Mouse (Mus musculus): Measurements from ENCODE around the gene Myl6. TPM values are rescaled to one million over a fixed set of nuclear protein-coding genes. Genes with fewer than 3 reads are reported as not detected.
A peak's percentile ranks its signal among the peaks of the same experiment; 100 is the strongest.

Myl6 gene
- polyA plus RNA-seq, 1 experiment from 2014 or later, result 921 TPM

DNA sequence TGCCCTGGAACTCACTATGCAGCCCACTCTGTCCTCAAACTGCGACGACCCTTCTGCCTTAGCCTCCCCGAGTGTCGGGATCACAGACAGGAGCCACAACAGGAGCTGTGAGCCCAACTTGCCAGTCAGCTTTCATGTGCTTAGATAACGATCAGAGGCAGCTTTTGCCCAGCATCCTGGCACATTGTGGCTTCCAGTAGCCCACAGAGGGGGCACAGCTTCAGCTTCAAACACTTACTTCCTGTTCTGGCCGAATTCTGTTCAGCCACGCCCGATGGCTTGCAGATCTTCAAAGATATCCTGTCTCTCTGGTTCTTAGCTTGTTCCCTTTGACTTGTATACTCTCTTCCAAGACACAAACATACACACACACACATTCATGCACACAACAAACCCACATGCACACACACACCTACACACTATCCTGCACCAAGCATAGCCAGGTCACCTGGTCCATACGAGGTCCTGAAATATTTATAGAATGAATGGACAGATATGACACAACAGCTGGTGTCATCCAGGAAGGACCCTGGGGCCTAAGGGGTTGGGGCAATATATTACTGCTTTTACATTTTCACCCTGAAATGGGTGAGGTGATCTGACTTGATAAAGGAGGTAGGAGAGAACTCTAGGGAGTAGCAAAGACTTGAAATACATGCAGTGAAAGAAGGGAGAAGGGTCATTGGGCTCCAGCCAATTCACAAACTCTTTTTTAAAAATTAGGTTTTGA is 10.9 kb upstream of the Myl6 start:
- H3K9ac ChIP-seq (ENCODE audit: low read depth, low read length), result no peak overlapping the region
- H3K27ac ChIP-seq (ENCODE audit: low read depth, low read length), result no peak overlapping the region
- H3K4me3 ChIP-seq (ENCODE audit: low read length), result no peak overlapping the region

DNA sequence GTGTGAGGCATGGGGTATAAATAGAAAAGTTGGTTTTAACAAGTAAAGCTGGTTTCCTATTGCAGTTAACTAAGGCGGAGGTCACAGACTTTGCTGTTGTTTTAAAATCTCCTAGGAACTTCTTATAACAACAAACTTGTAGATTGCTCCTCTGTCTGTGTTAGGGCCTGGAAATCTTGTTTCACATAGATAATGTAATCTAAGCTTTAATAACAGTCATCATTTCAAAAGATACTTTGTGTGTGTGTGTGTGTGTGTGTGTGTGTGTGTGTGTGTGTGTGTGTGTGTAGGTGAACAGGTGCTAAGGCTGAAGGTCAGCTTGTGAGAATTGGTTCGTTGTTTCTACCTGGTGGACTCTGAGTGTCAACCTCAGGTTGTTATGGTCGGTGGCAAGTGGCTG is 10.1 kb upstream of the Myl6 start:
- Histone ChIP-seq H3K36me3 (ENCODE audit: control insufficient read depth, insufficient read depth, low read length) (no peaks in the 10 kb centered on the region), H3K27ac (ENCODE audit: low read depth, low read length) (no peak overlapping the region), H3K9ac (ENCODE audit: low read depth, low read length) (no peak overlapping the region), H3K27me3 (ENCODE audit: control insufficient read depth, insufficient read depth, low read length) (no peaks in the 10 kb centered on the region), H3K4me2 (replicated peaks; ENCODE audit: low read depth, low read length) (no peak overlapping the region), H3K9me3 (ENCODE audit: control insufficient read depth, low read length) (no peaks in the 10 kb centered on the region), H3K4me3 (ENCODE audit: low read length) (no peak overlapping the region), H3K4me1 (ENCODE audit: control insufficient read depth, insufficient read depth, low read length) (no peaks in the 10 kb centered on the region)
- ATAC-seq (ENCODE audit: low FRiP score, low TSS enrichment), result no peak
- 71% methylated on average over 3 of the region's 3 CpGs for WGBS

More for the DNA sequence above, 10.9 kb upstream of the Myl6 start:
- no peak for ATAC-seq (ENCODE audit: low FRiP score, low TSS enrichment)
- no peaks in the 10 kb centered on the region for H3K27me3 ChIP-seq (ENCODE audit: control insufficient read depth, insufficient read depth, low read length)
- 65% methylated on average over 9 of the region's 9 CpGs for WGBS
- H3K4me1 ChIP-seq (ENCODE audit: control insufficient read depth, insufficient read depth, low read length), result no peaks in the 10 kb centered on the region
- H3K4me2 ChIP-seq (replicated peaks; ENCODE audit: low read depth, low read length), result no peak overlapping the region
- H3K36me3 ChIP-seq (ENCODE audit: control insufficient read depth, insufficient read depth, low read length), result no peaks in the 10 kb centered on the region
- no peaks in the 10 kb centered on the region for H3K9me3 ChIP-seq (ENCODE audit: control insufficient read depth, low read length)

DNA sequence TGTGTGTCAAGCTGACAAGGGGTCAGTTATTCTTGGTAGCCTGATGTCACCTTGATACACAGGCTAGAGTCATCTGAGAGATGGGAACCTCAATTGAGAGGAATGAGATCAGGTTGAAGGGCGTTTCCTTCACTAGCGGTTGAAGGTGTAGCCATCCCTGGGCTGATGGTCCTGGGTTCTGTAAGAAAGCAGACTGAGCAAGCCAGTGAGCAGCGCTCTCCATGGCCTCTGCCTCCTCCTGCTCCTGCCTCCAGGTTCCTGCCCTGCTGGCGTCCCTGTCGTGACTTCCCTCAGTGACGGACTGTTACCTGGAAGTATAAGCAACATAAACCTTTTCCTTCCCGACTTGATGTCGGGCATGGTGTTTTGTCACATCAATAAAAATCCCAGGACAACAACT is 9.6 kb upstream of the Myl6 start:
- Histone ChIP-seq H3K27ac (ENCODE audit: low read depth, low read length) (no peak overlapping the region), H3K4me3 (ENCODE audit: low read length) (no peak overlapping the region), H3K4me2 (replicated peaks; ENCODE audit: low read depth, low read length) (no peak overlapping the region), H3K4me1 (ENCODE audit: control insufficient read depth, insufficient read depth, low read length) (no peaks in the 10 kb centered on the region), H3K27me3 (ENCODE audit: control insufficient read depth, insufficient read depth, low read length) (no peaks in the 10 kb centered on the region), H3K9ac (ENCODE audit: low read depth, low read length) (no peak overlapping the region), H3K9me3 (ENCODE audit: control insufficient read depth, low read length) (no peaks in the 10 kb centered on the region), H3K36me3 (ENCODE audit: control insufficient read depth, insufficient read depth, low read length) (no peaks in the 10 kb centered on the region)
- no peak for ATAC-seq (ENCODE audit: low FRiP score, low TSS enrichment)
- 67% methylated on average over 8 of the region's 8 CpGs for WGBS

DNA sequence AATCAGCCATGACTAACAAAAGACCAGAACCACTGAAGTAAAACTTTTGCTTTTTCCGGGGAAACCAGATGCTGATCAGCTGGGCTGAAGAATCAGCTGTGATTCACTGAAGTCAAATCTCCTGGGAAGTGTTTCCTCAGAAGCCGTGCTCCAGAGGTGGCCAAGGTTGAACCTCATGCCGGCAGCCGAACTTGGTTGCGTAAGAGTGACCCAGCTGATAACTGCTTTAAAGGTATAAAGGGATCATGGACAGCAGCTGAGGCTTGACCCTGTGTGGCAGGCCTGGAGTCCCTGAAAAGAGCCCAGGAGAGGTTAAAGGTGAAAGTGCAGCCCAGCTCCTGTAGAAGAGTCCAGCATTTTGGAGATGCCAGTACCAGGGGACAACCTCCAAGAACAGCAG is 8.4 kb upstream of the Myl6 start:
- Histone ChIP-seq H3K4me2 (replicated peaks; ENCODE audit: low read depth, low read length) (no peak overlapping the region), H3K36me3 (ENCODE audit: control insufficient read depth, insufficient read depth, low read length) (no peaks in the 10 kb centered on the region), H3K9ac (ENCODE audit: low read depth, low read length) (no peak overlapping the region), H3K9me3 (ENCODE audit: control insufficient read depth, low read length) (no peaks in the 10 kb centered on the region), H3K27ac (ENCODE audit: low read depth, low read length) (no peak overlapping the region), H3K4me1 (ENCODE audit: control insufficient read depth, insufficient read depth, low read length) (peaks cover 6% of the 10 kb centered on the region; the same call in 1 of the 2 replicates), H3K4me3 (ENCODE audit: low read length) (no peak overlapping the region), H3K27me3 (ENCODE audit: control insufficient read depth, insufficient read depth, low read length) (no peaks in the 10 kb centered on the region)
- ATAC-seq (ENCODE audit: low FRiP score, low TSS enrichment), result no peak
- 73% methylated on average over 5 of the region's 5 CpGs for WGBS

DNA sequence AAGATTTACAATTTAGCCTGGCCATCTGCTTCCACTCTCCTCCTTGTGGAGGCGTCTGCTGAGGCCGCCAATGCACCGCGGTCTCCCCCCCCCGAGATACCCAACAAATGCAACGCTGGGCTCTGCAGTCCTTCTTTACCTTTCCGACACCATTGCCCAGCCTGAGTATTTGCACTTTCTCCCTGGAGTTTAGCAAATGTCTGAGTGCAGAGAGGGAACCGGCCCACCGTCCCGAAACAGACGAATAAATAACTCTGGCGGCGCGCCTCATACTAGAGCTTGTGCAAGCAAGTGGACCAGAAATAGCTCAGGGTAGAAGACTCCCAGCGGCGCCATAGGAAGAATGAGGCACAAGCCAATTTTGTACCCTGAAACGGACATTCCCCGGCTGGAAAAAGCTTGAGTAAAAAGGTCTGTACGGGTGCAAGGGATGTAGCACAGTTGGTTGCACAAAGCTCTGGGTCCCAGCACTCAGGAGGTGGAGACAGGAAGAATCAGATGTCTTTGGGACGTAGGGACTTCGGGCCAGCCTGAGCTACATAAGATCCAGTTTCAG is 5.2 kb upstream of the Myl6 start:
- Histone ChIP-seq H3K9ac (ENCODE audit: low read depth, low read length) (peak overlapping the region; percentile 63), H3K36me3 (ENCODE audit: control insufficient read depth, insufficient read depth, low read length) (no peaks in the 10 kb centered on the region), H3K4me3 (ENCODE audit: low read length) (peak overlapping the region; percentile 54), H3K4me2 (replicated peaks; ENCODE audit: low read depth, low read length) (peak overlapping the region; percentile 82), H3K9me3 (ENCODE audit: control insufficient read depth, low read length) (no peaks in the 10 kb centered on the region), H3K4me1 (ENCODE audit: control insufficient read depth, insufficient read depth, low read length) (peaks cover 16% of the 10 kb centered on the region), H3K27me3 (ENCODE audit: control insufficient read depth, insufficient read depth, low read length) (no peaks in the 10 kb centered on the region), H3K27ac (ENCODE audit: low read depth, low read length) (peak overlapping the region; percentile 86)
- peak; percentile 26 for ATAC-seq (ENCODE audit: low FRiP score, low TSS enrichment)
- 1% methylated on average over 21 of the region's 21 CpGs for WGBS

DNA sequence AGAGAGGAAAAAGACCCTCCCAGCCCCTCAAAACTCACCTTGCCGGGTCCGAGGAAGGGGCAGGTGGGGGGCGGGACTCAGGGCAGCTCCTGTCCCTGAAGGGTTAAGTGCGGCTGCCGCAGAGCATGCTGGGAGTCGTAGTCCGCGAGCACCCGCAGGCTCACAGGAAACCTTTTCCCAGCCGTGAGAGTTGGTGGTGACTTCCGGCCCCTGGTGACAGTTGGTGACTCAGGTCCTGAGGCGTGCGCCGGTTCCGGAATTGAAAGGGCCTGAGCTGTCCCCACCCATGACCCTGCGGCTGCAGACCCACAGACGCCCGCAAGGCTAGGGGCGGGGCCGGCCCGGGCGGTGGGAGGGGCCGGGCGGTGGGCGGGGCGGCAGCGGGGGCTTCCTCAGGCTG is 4.6 kb upstream of the Myl6 start, which contains the start of gene Myl6b:
Myl6b (minus strand) TSS at position 96 of the 400 bp plus-strand sequence.
- Histone ChIP-seq H3K9ac (ENCODE audit: low read depth, low read length) (peak within 1 kb of the TSS; percentile 63), H3K4me3 (ENCODE audit: low read length) (peak within 1 kb of the TSS; percentile 54), H3K27me3 (ENCODE audit: control insufficient read depth, insufficient read depth, low read length) (no peaks in the 10 kb centered on the region), H3K9me3 (ENCODE audit: control insufficient read depth, low read length) (no peaks in the 10 kb centered on the region), H3K27ac (ENCODE audit: low read depth, low read length) (peak within 1 kb of the TSS; percentile 86), H3K4me2 (replicated peaks; ENCODE audit: low read depth, low read length) (peak within 1 kb of the TSS; percentile 82), H3K36me3 (ENCODE audit: control insufficient read depth, insufficient read depth, low read length) (no peaks in the 10 kb centered on the region), H3K4me1 (ENCODE audit: control insufficient read depth, insufficient read depth, low read length) (peaks cover 16% of the 10 kb centered on the region)
- ATAC-seq (ENCODE audit: low FRiP score, low TSS enrichment), result peak; percentile 92
- whole genome bisulfite sequencing, result under 1% methylated on average over 27 of the region's 27 CpGs

DNA sequence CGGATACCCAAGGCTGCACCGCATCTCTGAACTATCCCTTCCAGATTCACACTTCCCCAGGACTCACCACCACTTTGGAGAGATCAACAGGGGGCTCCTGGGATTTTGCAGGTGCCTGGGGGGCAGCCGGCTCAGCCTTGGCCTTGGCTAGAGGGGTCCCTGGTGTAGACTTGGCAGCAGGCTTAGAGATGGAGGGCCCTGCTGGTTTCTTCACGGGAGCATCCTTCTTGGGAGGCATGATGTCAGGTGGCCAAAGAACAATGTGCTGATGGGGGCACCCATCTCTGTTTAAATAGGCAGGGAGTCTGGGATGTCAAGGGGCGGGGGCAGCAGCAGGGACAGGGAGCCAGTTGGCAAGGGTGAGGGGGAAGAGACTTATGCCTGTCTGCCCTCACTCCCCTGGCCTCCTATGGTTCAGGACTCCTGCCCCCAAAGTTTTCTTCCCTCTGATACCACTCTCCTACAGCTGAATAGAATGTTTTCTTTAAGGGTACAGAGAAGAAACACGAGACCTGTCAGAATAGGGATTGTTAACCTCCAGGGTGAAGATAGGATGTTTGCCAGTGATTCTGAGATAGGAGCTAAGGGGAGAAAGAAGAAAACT is 3.3 kb upstream of the Myl6 start:
- no peak for ATAC-seq (ENCODE audit: low FRiP score, low TSS enrichment)
- Histone ChIP-seq H3K4me2 (replicated peaks; ENCODE audit: low read depth, low read length) (no peak overlapping the region), H3K27ac (ENCODE audit: low read depth, low read length) (no peak overlapping the region), H3K4me3 (ENCODE audit: low read length) (no peak overlapping the region), H3K4me1 (ENCODE audit: control insufficient read depth, insufficient read depth, low read length) (peaks cover 18% of the 10 kb centered on the region), H3K9me3 (ENCODE audit: control insufficient read depth, low read length) (no peaks in the 10 kb centered on the region), H3K36me3 (ENCODE audit: control insufficient read depth, insufficient read depth, low read length) (no peaks in the 10 kb centered on the region; the same call in 1 of the 2 replicates), H3K9ac (ENCODE audit: low read depth, low read length) (0 out of 2 replicates have a peak overlapping the region, but pooled peaks have one; percentile 4), H3K27me3 (ENCODE audit: control insufficient read depth, insufficient read depth, low read length) (no peaks in the 10 kb centered on the region)
- 38% methylated on average over 6 of the region's 6 CpGs for WGBS

DNA sequence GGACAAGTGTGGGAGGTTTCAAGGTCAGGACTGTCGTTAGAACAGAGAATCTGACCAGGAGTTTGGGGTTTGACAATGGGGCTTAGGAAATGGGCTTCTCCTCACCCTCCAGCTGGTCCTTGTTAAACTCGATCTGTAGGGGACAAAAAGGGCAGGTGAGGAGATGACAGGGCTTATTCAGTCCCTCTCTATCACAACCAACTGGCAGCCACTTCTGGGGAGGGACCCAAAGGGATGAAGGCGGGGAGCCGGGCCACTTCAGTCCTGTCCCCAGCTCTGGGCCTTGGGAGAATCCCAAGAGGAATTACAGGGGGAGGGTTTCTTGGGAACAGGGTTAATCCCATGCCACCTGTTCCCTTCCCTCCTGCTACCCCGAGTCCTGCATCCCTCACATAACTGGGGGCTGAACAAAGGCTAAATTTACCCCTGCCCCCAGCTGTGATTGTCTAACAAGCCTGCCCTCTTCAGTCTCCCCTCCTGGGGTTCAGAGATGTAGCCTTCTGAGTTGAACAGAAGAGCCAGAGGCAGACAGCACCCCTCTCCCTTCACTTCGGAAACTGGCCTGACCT is 2.6 kb upstream of the Myl6 start:
- H3K27ac ChIP-seq (ENCODE audit: low read depth, low read length), result no peak overlapping the region
- no peak overlapping the region for H3K9ac ChIP-seq (ENCODE audit: low read depth, low read length)
- H3K4me1 ChIP-seq (ENCODE audit: control insufficient read depth, insufficient read depth, low read length), result peaks cover 23% of the 10 kb centered on the region
- no peak for ATAC-seq (ENCODE audit: low FRiP score, low TSS enrichment)
- H3K4me2 ChIP-seq (replicated peaks; ENCODE audit: low read depth, low read length), result no peak overlapping the region
- WGBS, result 32% methylated on average over 6 of the region's 6 CpGs
- H3K27me3 ChIP-seq (ENCODE audit: control insufficient read depth, insufficient read depth, low read length), result no peaks in the 10 kb centered on the region
- H3K36me3 ChIP-seq (ENCODE audit: control insufficient read depth, insufficient read depth, low read length), result peaks cover 3% of the 10 kb centered on the region; the same call in 1 of the 2 replicates
- H3K9me3 ChIP-seq (ENCODE audit: control insufficient read depth, low read length), result no peaks in the 10 kb centered on the region
- no peak overlapping the region for H3K4me3 ChIP-seq (ENCODE audit: low read length)

DNA sequence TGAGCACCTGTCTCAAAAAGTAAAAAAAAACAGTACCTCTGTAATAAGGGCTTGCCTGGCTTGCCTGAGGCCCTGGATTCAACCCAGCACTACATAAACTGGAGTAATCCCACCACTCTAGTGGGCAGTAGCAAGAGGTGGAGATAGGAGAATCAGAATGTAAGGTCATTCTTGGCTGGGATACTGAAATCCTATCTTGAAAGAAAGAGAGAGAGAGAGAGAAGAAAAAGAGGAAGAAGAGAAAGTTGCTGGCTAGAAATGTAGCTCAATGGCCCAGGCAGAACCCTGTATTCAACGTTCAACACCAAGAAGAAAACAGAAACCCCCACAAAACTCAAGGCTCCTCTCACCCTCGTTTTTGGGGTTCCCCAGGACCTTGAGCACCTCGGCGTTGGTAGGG is 2.0 kb upstream of the Myl6 start:
- H3K9ac ChIP-seq (ENCODE audit: low read depth, low read length), result no peak overlapping the region
- WGBS, result 63% methylated on average over 4 of the region's 4 CpGs
- no peak overlapping the region for H3K4me2 ChIP-seq (replicated peaks; ENCODE audit: low read depth, low read length)

More for the DNA sequence above, 2.0 kb upstream of the Myl6 start:
- Histone ChIP-seq H3K27ac (ENCODE audit: low read depth, low read length) (no peak overlapping the region), H3K27me3 (ENCODE audit: control insufficient read depth, insufficient read depth, low read length) (no peaks in the 10 kb centered on the region), H3K4me1 (ENCODE audit: control insufficient read depth, insufficient read depth, low read length) (peaks cover 30% of the 10 kb centered on the region), H3K36me3 (ENCODE audit: control insufficient read depth, insufficient read depth, low read length) (peaks cover 9% of the 10 kb centered on the region), H3K4me3 (ENCODE audit: low read length) (no peak overlapping the region), H3K9me3 (ENCODE audit: control insufficient read depth, low read length) (no peaks in the 10 kb centered on the region)
- no peak for ATAC-seq (ENCODE audit: low FRiP score, low TSS enrichment)

Measured in kidney, embryonic 14.5 days (tissue).